Mouse (Mus musculus) heart, postnatal 0 days (tissue): Measurements from ENCODE around the gene Tmem168. TPM values are rescaled to one million over a fixed set of nuclear protein-coding genes. Genes with fewer than 3 reads are reported as not detected.

Source experiments
- ATAC-seq: fragments of 200-750 bp; cut with Nextera tagmentation; 2 replicates; pipeline ENCODE4 v1.8.0; 2017; ENCODE audit warnings: low read depth, moderate number of reproducible peaks, moderate library complexity; ENCODE audit not compliant: insufficient read depth
- DNase-seq: peaks from one replicate; pipeline ENCODE4 v3.0.0-alpha.2; 2016; ENCODE audit warnings: low spot score
- H3K27ac ChIP-seq: fragments of 300-500 bp; sonication (generic); 2 replicates; pipeline ENCODE4 v1.5.1; 2014; ENCODE audit warnings: low read depth, mild to moderate bottlenecking
- H3K27me3 ChIP-seq: fragments of 300-500 bp; sonication (generic); 2 replicates; pipeline ENCODE4 v1.6.1; 2014; ENCODE audit warnings: low read length, mixed read lengths; ENCODE audit not compliant: control insufficient read depth, insufficient read depth
- H3K36me3 ChIP-seq: fragments of 300-500 bp; sonication (generic); replicated peaks from 2 replicates; pipeline ENCODE4 v1.6.1; 2014; ENCODE audit warnings: low read length, mixed read lengths; ENCODE audit not compliant: control insufficient read depth, insufficient read depth
- H3K4me1 ChIP-seq: fragments of 300-500 bp; sonication (generic); 2 replicates; pipeline ENCODE4 v1.6.1; 2014; ENCODE audit warnings: antibody characterized with exemption; ENCODE audit not compliant: control insufficient read depth, insufficient read depth
- H3K4me2 ChIP-seq: fragments of 300-500 bp; sonication (generic); 2 replicates; pipeline ENCODE4 v1.6.1; 2014; ENCODE audit warnings: low read depth, mild to moderate bottlenecking, low read length, moderate library complexity
- H3K4me3 ChIP-seq: fragments of 300-500 bp; sonication (generic); 2 replicates; pipeline ENCODE4 v1.5.1; 2014; ENCODE audit warnings: low read depth, low read length
- H3K9ac ChIP-seq: fragments of 300-500 bp; sonication (generic); replicated peaks from 2 replicates; pipeline ENCODE4 v1.6.1; 2014; ENCODE audit warnings: low read depth, low read length, mixed read lengths
- H3K9me3 ChIP-seq: fragments of 300-500 bp; sonication (generic); replicated peaks from 2 replicates; pipeline ENCODE4 v1.6.1; 2016; ENCODE audit warnings: low read length; ENCODE audit not compliant: control insufficient read depth
- CTCF ChIP-seq: IDR thresholded peaks from 2 replicates; pipeline ENCODE4 v1.5.1; 2016; ENCODE audit warnings: antibody characterized with exemption, control low read depth, low read depth
- EP300 ChIP-seq: IDR thresholded peaks from 2 replicates; pipeline ENCODE4 v1.6.1; 2016; ENCODE audit warnings: antibody characterized with exemption, low read depth
- WGBS: fragments of 180-500 bp; shearing (Covaris S2); extraction: QIAGEN DNeasy Blood & Tissue Kit; methylation state at CpG from one replicate; pipeline ENCODE4 v1.1.7; 2014; 5-methylcytosine and 5-hydroxymethylcytosine counted together
- polyA plus RNA-seq: library from polyadenylated mRNA; unstranded; fragments of >200 nt; fragmentation: Nextera tagmentation; extraction: Ambion mirVana; gene quantifications from 2 replicates; pipeline ENCODE4 v1.2.1, GENCODE M21; 2015
- total RNA-seq: library from RNA; depleted of rRNA; stranded (reverse); fragments of >200 nt; gene quantifications from 2 replicates; pipeline ENCODE4 v1.2.3, GENCODE M21; 2014; ENCODE audit warnings: low replicate concordance

Tmem168 gene
- total and polyA plus RNA-seq, 2 experiments from 2014 or later = 22.5 to 31.4 TPM

GRCm38 (mm10) chr6:13603134-13603533 is 4.8 kb downstream of the Tmem168 start:
- WGBS = 85% methylated on average over 6 of the region's 6 CpGs
- TF ChIP-seq EP300 (no peak), CTCF (no peak)
- no peak overlapping the region for H3K4me2 ChIP-seq
- no peak overlapping the region for H3K9ac ChIP-seq
- H3K27me3 ChIP-seq = no peaks in the 10 kb centered on the region
- H3K9me3 ChIP-seq = no peaks in the 10 kb centered on the region
- no peak overlapping the region for H3K4me3 ChIP-seq
- no peak overlapping the region for H3K27ac ChIP-seq
- peaks cover 32% of the 10 kb centered on the region for H3K4me1 ChIP-seq
- ATAC-seq = no peak
- no peak for DNase-seq
- H3K36me3 ChIP-seq = peaks cover 6% of the 10 kb centered on the region

GRCm38 (mm10) chr6:13601587-13601986 is 6.3 kb downstream of the Tmem168 start:
- Histone ChIP-seq H3K4me1 (peaks cover 29% of the 10 kb centered on the region), H3K27ac (peak overlapping the region; percentile 41; the same call in 1 of the 2 replicates), H3K4me2 (peak overlapping the region; percentile 34), H3K9me3 (no peaks in the 10 kb centered on the region), H3K27me3 (no peaks in the 10 kb centered on the region), H3K36me3 (peaks cover 6% of the 10 kb centered on the region), H3K4me3 (peak overlapping the region; percentile 17; the same call in 1 of the 2 replicates), H3K9ac (no peak overlapping the region)
- ATAC-seq = no peak; the same call in 1 of the 2 replicates
- WGBS = 17% methylated on average over 6 of the region's 6 CpGs
- TF ChIP-seq CTCF (no peak), EP300 (no peak)
- DNase-seq = peak; percentile 38

GRCm38 (mm10) chr6:13598239-13598923 is 9.5 kb downstream of the Tmem168 start:
- 52% methylated on average over 7 of the region's 7 CpGs for WGBS
- TF ChIP-seq EP300 (no peak), CTCF (no peak)
- no peak for DNase-seq
- H3K9me3 ChIP-seq = no peaks in the 10 kb centered on the region
- H3K36me3 ChIP-seq = peaks cover 18% of the 10 kb centered on the region
- H3K4me3 ChIP-seq = no peak overlapping the region
- H3K27me3 ChIP-seq = no peaks in the 10 kb centered on the region
- ATAC-seq = no peak
- no peak overlapping the region for H3K27ac ChIP-seq
- no peak overlapping the region for H3K4me2 ChIP-seq
- H3K9ac ChIP-seq = no peak overlapping the region
- H3K4me1 ChIP-seq = peaks cover 19% of the 10 kb centered on the region; the same call in 1 of the 2 replicates

- DNase-seq (no peak), ATAC-seq (no peak)
- Histone ChIP-seq H3K9ac (no peak overlapping the region), H3K36me3 (peaks cover 47% of the 10 kb centered on the region), H3K4me1 (no peaks in the 10 kb centered on the region), H3K27ac (no peak overlapping the region), H3K27me3 (no peaks in the 10 kb centered on the region), H3K4me3 (no peak overlapping the region), H3K4me2 (no peak overlapping the region), H3K9me3 (no peaks in the 10 kb centered on the region)
- WGBS = 66% methylated on average over 4 of the region's 4 CpGs
- TF ChIP-seq CTCF (no peak), EP300 (no peak)
Measured at GRCm38 (mm10) chr6:13592729-13593345, 15.1 kb downstream of the Tmem168 start.

GRCm38 (mm10) chr6:13586560-13586959 is 21.3 kb downstream of the Tmem168 start:
- Histone ChIP-seq H3K9ac (no peak overlapping the region), H3K4me3 (no peak overlapping the region), H3K27me3 (no peaks in the 10 kb centered on the region), H3K4me1 (no peaks in the 10 kb centered on the region), H3K27ac (no peak overlapping the region), H3K36me3 (peaks cover 34% of the 10 kb centered on the region), H3K4me2 (no peak overlapping the region), H3K9me3 (no peaks in the 10 kb centered on the region)
- DNase-seq = no peak
- WGBS = 38% methylated on average over 2 of the region's 2 CpGs
- ATAC-seq = no peak
- TF ChIP-seq CTCF (no peak), EP300 (no peak)

- H3K9ac ChIP-seq = no peak overlapping the region
- no peaks in the 10 kb centered on the region for H3K9me3 ChIP-seq
- TF ChIP-seq CTCF = no peak
- TF ChIP-seq EP300 = no peak
- DNase-seq = no peak
- ATAC-seq = no peak
- no peaks in the 10 kb centered on the region for H3K27me3 ChIP-seq
- no peak overlapping the region for H3K4me3 ChIP-seq
- WGBS = 52% methylated on average over 8 of the region's 8 CpGs
- no peak overlapping the region for H3K27ac ChIP-seq
- H3K4me2 ChIP-seq = no peak overlapping the region
- H3K36me3 ChIP-seq = peaks cover 33% of the 10 kb centered on the region
- H3K4me1 ChIP-seq = no peaks in the 10 kb centered on the region
Measured at GRCm38 (mm10) chr6:13586154-13586553, 21.7 kb downstream of the Tmem168 start.
